Mouse (Mus musculus) lung, postnatal 10 days (tissue): ENCODE data around the gene Sh3bgr.

Experiments used
- DNase-seq: peaks from one replicate; pipeline ENCODE4 v3.0.0; 2021

Sh3bgr gene

GRCm38 (mm10) chr16:96210856-96211255 is 10.6 kb downstream of the Sh3bgr start:
- no peak for DNase-seq

GRCm38 (mm10) chr16:96213027-96213426 is 12.8 kb downstream of the Sh3bgr start:
- no peak for DNase-seq

- no peak for DNase-seq
These were observed 21.2 kb downstream of the Sh3bgr start for GRCm38 (mm10) chr16:96221491-96221890.

GRCm38 (mm10) chr16:96221959-96222358 is 21.7 kb downstream of the Sh3bgr start:
- DNase-seq: no peak

GRCm38 (mm10) chr16:96222452-96222851 is 22.2 kb downstream of the Sh3bgr start:
- no peak for DNase-seq

GRCm38 (mm10) chr16:96228438-96228837 is 28.2 kb downstream of the Sh3bgr start:
- no peak for DNase-seq

- DNase-seq: no peak
These were observed 28.9 kb downstream of the Sh3bgr start for GRCm38 (mm10) chr16:96229044-96229555.

GRCm38 (mm10) chr16:96230411-96230810 is 30.2 kb downstream of the Sh3bgr start:
- DNase-seq: peak; percentile 84

GRCm38 (mm10) chr16:96231251-96231650 is 31.0 kb downstream of the Sh3bgr start:
- DNase-seq: no peak

GRCm38 (mm10) chr16:96231974-96232373 is 31.7 kb downstream of the Sh3bgr start:
- no peak for DNase-seq

- DNase-seq: no peak
These were observed 33.7 kb downstream of the Sh3bgr start for GRCm38 (mm10) chr16:96233996-96234395.

- DNase-seq: no peak
These were observed 35.2 kb downstream of the Sh3bgr start, which contains the start of gene B3galt5 for GRCm38 (mm10) chr16:96235366-96235970. Gene B3galt5, plus strand, starts transcription at chr16:96235801.

GRCm38 (mm10) chr16:96244496-96244895 is 44.2 kb downstream of the Sh3bgr start:
- DNase-seq: no peak

GRCm38 (mm10) chr16:96249635-96250034 is 49.4 kb downstream of the Sh3bgr start:
- no peak for DNase-seq

GRCm38 (mm10) chr16:96252146-96252545 is 51.9 kb downstream of the Sh3bgr start:
- no peak for DNase-seq

- no peak for DNase-seq
These were observed 58.2 kb downstream of the Sh3bgr start for GRCm38 (mm10) chr16:96258429-96258828.

- no peak for DNase-seq
These were observed 71.5 kb downstream of the Sh3bgr start for GRCm38 (mm10) chr16:96271736-96272135.

- DNase-seq: no peak
These were observed 72.8 kb downstream of the Sh3bgr start for GRCm38 (mm10) chr16:96272929-96273619.

- DNase-seq: no peak
These were observed 76.3 kb downstream of the Sh3bgr start for GRCm38 (mm10) chr16:96276596-96276995.
